Mouse (Mus musculus) cortical plate, adult 2 months (tissue): Measurements from ENCODE around the gene Gm4491.

ENCODE experiments used
- CTCF ChIP-seq: fragments of 200-500 bp; IDR thresholded peaks from 2 replicates; pipeline ENCODE4 v1.5.1; 2011; ENCODE audit warnings: mild to moderate bottlenecking, control low read depth, low read length; ENCODE audit not compliant: insufficient read depth; ENCODE audit errors: extremely low read depth
- POLR2A ChIP-seq: fragments of 200-500 bp; IDR thresholded peaks from 2 replicates; pipeline ENCODE4 v1.6.1; 2011; ENCODE audit warnings: mild to moderate bottlenecking, low read length, control low read depth; ENCODE audit not compliant: insufficient read depth; ENCODE audit errors: extremely low read depth

DNA sequence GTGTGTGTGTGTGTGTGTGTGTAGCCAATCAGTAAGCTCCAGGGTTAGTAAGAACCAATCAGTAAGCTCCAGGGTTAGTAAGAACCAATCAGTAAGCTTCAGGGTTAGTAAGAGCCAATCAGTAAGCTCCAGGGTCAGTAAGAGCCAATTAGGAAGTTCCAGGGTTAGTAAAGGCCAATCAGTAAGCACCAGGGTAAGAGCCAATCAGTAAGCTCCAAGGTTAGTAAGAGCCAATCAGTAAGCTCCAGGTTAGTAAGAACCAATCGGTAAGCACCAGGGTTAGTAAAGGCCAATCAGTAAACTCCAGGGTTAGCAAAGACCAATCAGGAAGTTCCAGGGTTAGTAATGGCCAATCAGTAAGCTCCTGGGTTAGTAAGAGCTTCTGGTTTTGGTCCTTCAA, 32.8 kb downstream of the Gm4491 start:
- no peak for TF ChIP-seq POLR2A
- no peak for TF ChIP-seq CTCF
